Mouse (Mus musculus) bone marrow, adult 2 months (tissue): ENCODE results near the gene Teddm2.

Source experiments
- CTCF ChIP-seq: fragments of 200-500 bp; IDR thresholded peaks from 2 replicates; pipeline ENCODE4 v1.5.1; 2011; ENCODE audit warnings: low read length, control low read depth; ENCODE audit not compliant: control insufficient read depth, insufficient read depth
- POLR2A ChIP-seq: fragments of 200-500 bp; IDR thresholded peaks from 2 replicates; pipeline ENCODE4 v1.6.1; 2011; ENCODE audit warnings: low read depth, mild to moderate bottlenecking, control low read depth, low read length, borderline replicate concordance; ENCODE audit not compliant: control insufficient read depth

DNA sequence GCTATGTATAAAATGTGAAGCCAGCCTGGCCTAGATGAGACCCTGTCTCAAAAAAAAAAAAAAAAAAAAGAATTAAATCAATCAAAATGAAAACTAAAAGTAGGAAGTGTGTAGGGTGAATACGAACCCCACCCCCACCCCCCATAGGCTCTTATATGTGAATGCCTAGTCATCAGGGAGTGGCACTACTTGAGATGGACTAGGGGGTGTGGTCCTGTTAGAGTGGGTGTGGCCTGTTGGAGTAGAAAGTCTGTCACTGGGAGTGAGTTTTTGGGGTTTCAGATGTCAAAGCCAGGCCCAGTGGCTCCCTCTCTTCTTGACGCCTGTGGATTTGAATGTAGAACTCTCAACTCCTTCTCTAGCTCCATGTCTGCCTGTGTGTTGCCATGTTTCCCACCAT, 37.0 kb upstream of the Teddm2 start:
- TF ChIP-seq POLR2A (no peak), CTCF (no peak)
